Mouse (Mus musculus) testis, adult 2 months (tissue): ENCODE results near the gene Erc2.

Experiments used
- CTCF ChIP-seq: fragments of 200-500 bp; IDR thresholded peaks from 2 replicates; pipeline ENCODE4 v1.5.1; 2012; ENCODE audit warnings: low read depth, mild to moderate bottlenecking, inconsistent platforms, low read length, moderate library complexity; ENCODE audit not compliant: control insufficient read depth, insufficient read depth, insufficient replicate concordance
- POLR2A ChIP-seq: fragments of 200-500 bp; IDR thresholded peaks from 2 replicates; pipeline ENCODE4 v1.6.1; 2012; ENCODE audit warnings: low read depth, mild to moderate bottlenecking, inconsistent platforms, low read length, moderate library complexity; ENCODE audit not compliant: control insufficient read depth

DNA sequence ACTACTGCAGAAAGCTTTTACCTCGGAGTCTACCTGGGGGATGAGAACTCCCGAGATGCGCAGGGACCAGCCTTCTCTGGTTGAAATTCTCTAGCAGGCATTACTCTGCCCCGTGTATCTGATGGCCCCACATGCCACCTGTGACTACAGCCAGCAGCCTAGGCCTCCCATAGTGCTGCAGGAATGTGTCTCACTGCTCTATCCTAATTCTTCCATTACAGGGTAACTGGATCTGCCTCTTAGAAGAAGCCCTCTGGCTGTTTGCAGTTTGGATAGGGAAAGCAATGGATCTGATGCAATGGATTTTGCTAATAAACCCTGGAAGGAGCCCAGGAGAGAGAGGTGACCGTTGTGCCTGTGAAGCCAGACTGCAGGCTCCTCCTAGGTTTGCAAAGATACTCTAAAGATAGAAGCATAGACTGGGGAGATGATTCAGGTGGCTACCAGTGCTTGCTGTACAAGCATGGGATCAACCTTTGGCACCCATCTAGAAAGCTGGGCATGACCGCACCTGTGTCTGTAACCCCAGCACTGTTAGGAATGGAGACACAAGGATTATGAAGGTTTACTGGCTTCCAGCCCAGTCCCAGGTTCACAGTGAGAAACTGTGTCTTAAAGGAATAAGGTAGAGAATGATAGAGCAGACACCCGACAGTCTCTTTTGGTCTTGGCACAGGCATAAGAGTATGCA, 821.2 kb downstream of the Erc2 start:
- TF ChIP-seq POLR2A (no peak), CTCF (no peak)
